Mouse (Mus musculus): Measurements from ENCODE around the gene Ar. TPM values are rescaled to one million over a fixed set of nuclear protein-coding genes. Genes with fewer than 3 reads are reported as not detected.

The Ar gene
- polyA plus RNA-seq, 1 experiment from 2014 or later = 0.08 TPM

GRCm38 (mm10) chrX:98248363-98248762, 99.8 kb downstream of the Ar start:
- 89% methylated on average over 4 of the region's 4 CpGs for WGBS

DNA sequence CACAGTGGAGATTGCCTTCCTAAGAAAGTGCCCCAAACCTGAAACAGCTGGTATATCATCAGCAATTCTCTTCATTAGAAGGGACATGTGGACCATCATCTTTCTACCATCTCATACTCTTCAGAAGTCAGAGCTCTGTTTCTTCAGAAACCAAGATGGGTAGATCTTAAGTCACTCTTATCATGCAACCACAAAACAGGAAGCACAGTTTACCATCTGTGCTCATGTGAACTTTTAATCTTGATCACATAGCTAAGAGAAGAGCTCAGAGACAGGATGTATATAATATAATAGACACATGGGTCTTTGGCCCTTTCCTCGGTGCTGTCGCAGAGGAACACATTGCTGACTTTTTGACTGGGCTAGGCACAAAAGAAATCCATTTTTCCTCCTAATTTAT, 111.1 kb downstream of the Ar start:
- no peak overlapping the region for H3K27ac ChIP-seq (ENCODE audit: low read depth, low read length)
- H3K4me3 ChIP-seq (ENCODE audit: low read depth, low read length) = no peak overlapping the region
- no peak overlapping the region for H3K4me2 ChIP-seq
- no peak for ATAC-seq (ENCODE audit: low FRiP score)
- H3K4me1 ChIP-seq (ENCODE audit: control insufficient read depth, insufficient read depth, low read length) = no peaks in the 10 kb centered on the region
- no peak for DNase-seq (ENCODE audit: low spot score, missing footprints)
- H3K27me3 ChIP-seq (ENCODE audit: control insufficient read depth, insufficient read depth, low read length) = no peaks in the 10 kb centered on the region
- H3K36me3 ChIP-seq (ENCODE audit: control insufficient read depth, insufficient read depth, low read length) = no peaks in the 10 kb centered on the region
- 84% methylated on average over 2 of the region's 2 CpGs for WGBS
- no peak overlapping the region for H3K9ac ChIP-seq (ENCODE audit: low read length)
- no peaks in the 10 kb centered on the region for H3K9me3 ChIP-seq (ENCODE audit: control insufficient read depth, low read length)

More at GRCm38 (mm10) chrX:98248363-98248762, 99.8 kb downstream of the Ar start:
- Histone ChIP-seq H3K27me3 (ENCODE audit: control insufficient read depth, insufficient read depth, low read length) (no peaks in the 10 kb centered on the region), H3K36me3 (ENCODE audit: control insufficient read depth, insufficient read depth, low read length) (no peaks in the 10 kb centered on the region), H3K4me3 (ENCODE audit: low read depth, low read length) (no peak overlapping the region), H3K4me2 (no peak overlapping the region), H3K27ac (ENCODE audit: low read depth, low read length) (no peak overlapping the region), H3K9ac (ENCODE audit: low read length) (no peak overlapping the region), H3K4me1 (ENCODE audit: control insufficient read depth, insufficient read depth, low read length) (no peaks in the 10 kb centered on the region), H3K9me3 (ENCODE audit: control insufficient read depth, low read length) (no peaks in the 10 kb centered on the region)
- ATAC-seq (ENCODE audit: low FRiP score) = no peak
- DNase-seq (ENCODE audit: low spot score, missing footprints) = no peak

DNA sequence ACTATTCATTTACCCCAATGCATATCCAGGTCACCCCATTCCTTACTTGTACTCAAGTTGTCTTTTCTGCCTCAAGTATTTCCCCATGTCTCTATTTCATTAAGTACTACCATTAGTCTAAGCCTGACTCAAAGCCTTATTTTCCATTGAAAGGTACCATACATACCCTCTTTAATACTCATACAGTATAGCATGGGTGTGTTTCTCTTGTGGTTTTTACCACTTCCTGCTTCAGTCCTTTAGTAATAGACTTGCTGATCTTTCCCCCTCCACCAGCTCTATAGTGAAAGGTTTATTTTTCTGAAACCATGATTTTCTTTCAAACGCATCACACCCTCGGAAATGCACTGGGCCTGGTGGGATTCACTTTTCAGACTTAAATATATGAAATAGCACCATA, 117.2 kb downstream of the Ar start:
- WGBS = 91% methylated on average over 2 of the region's 2 CpGs
- Histone ChIP-seq H3K27ac (ENCODE audit: low read depth, low read length) (no peak overlapping the region), H3K9ac (ENCODE audit: low read length) (no peak overlapping the region), H3K4me3 (ENCODE audit: low read depth, low read length) (no peak overlapping the region), H3K27me3 (ENCODE audit: control insufficient read depth, insufficient read depth, low read length) (no peaks in the 10 kb centered on the region), H3K4me1 (ENCODE audit: control insufficient read depth, insufficient read depth, low read length) (no peaks in the 10 kb centered on the region), H3K4me2 (no peak overlapping the region), H3K36me3 (ENCODE audit: control insufficient read depth, insufficient read depth, low read length) (no peaks in the 10 kb centered on the region), H3K9me3 (ENCODE audit: control insufficient read depth, low read length) (no peaks in the 10 kb centered on the region)
- no peak for DNase-seq (ENCODE audit: low spot score, missing footprints)
- no peak for ATAC-seq (ENCODE audit: low FRiP score)

DNA sequence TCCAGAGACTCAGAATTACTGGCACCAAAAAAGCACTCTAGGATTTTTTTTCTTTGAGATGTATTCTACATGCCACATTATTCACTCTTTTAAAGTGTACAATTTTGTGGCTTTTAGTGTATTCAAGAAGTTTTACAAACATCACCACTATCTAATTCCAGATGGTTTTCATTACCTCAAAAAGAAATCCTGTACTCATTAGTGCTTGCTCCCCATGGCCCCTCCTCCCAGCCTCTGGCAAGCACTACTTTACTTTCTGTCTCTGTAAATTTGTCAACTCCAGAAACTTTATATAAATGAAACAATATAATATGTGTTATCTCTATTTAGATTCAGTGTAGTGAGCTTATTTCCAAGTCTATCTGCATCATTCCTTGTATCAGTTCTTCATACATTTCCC, 122.8 kb downstream of the Ar start:
- ATAC-seq (ENCODE audit: low FRiP score) (no peak), DNase-seq (ENCODE audit: low spot score, missing footprints) (no peak)
- H3K27ac ChIP-seq (ENCODE audit: low read depth, low read length) = no peak overlapping the region
- no peak overlapping the region for H3K9ac ChIP-seq (ENCODE audit: low read length)
- no peaks in the 10 kb centered on the region for H3K9me3 ChIP-seq (ENCODE audit: control insufficient read depth, low read length)
- H3K4me3 ChIP-seq (ENCODE audit: low read depth, low read length) = no peak overlapping the region
- no peaks in the 10 kb centered on the region for H3K36me3 ChIP-seq (ENCODE audit: control insufficient read depth, insufficient read depth, low read length)
- H3K4me2 ChIP-seq = no peak overlapping the region
- no peaks in the 10 kb centered on the region for H3K27me3 ChIP-seq (ENCODE audit: control insufficient read depth, insufficient read depth, low read length)
- H3K4me1 ChIP-seq (ENCODE audit: control insufficient read depth, insufficient read depth, low read length) = no peaks in the 10 kb centered on the region

- Histone ChIP-seq H3K9me3 (ENCODE audit: control insufficient read depth, low read length) (no peaks in the 10 kb centered on the region), H3K27ac (ENCODE audit: low read depth, low read length) (no peak overlapping the region), H3K36me3 (ENCODE audit: control insufficient read depth, insufficient read depth, low read length) (no peaks in the 10 kb centered on the region), H3K4me2 (no peak overlapping the region), H3K9ac (ENCODE audit: low read length) (no peak overlapping the region), H3K4me1 (ENCODE audit: control insufficient read depth, insufficient read depth, low read length) (no peaks in the 10 kb centered on the region), H3K4me3 (ENCODE audit: low read depth, low read length) (no peak overlapping the region), H3K27me3 (ENCODE audit: control insufficient read depth, insufficient read depth, low read length) (no peaks in the 10 kb centered on the region)
- ATAC-seq (ENCODE audit: low FRiP score) = no peak
- no peak for DNase-seq (ENCODE audit: low spot score, missing footprints)
- WGBS = 65% methylated on average over 1 of the region's 1 CpGs
These were observed 143.2 kb downstream of the Ar start for GRCm38 (mm10) chrX:98291763-98292162.

DNA sequence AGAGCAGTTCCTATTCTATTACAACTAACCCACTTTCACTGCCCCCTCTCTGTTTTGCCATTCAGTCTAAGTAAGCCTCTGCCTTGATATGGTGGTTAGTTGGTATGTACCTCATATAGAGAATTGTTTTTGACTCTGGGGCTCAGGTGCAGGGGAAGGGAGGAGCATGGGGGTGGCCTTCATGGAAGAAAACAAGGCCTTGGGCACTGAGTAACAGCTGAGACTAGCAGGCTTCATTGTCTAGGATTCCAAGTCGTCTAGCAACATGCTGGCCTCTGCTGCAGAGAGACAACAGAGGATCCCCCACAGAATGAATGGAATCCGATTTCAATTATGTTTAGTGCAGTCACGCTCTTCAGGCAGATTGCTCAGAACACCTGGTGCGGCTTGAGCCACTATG, 152.1 kb downstream of the Ar start:
- no peak overlapping the region for H3K9ac ChIP-seq (ENCODE audit: low read length)
- ATAC-seq (ENCODE audit: low FRiP score) (0 out of 2 replicates have a peak, but pooled peaks have one; percentile 30), DNase-seq (ENCODE audit: low spot score, missing footprints) (no peak)
- no peak overlapping the region for H3K27ac ChIP-seq (ENCODE audit: low read depth, low read length)
- no peaks in the 10 kb centered on the region for H3K36me3 ChIP-seq (ENCODE audit: control insufficient read depth, insufficient read depth, low read length)
- no peak overlapping the region for H3K4me3 ChIP-seq (ENCODE audit: low read depth, low read length)
- no peak overlapping the region for H3K4me2 ChIP-seq
- 53% methylated on average over 4 of the region's 4 CpGs for whole genome bisulfite sequencing
- no peaks in the 10 kb centered on the region for H3K9me3 ChIP-seq (ENCODE audit: control insufficient read depth, low read length)
- no peaks in the 10 kb centered on the region for H3K4me1 ChIP-seq (ENCODE audit: control insufficient read depth, insufficient read depth, low read length)
- no peaks in the 10 kb centered on the region for H3K27me3 ChIP-seq (ENCODE audit: control insufficient read depth, insufficient read depth, low read length)

GRCm38 (mm10) chrX:98301924-98302323, 153.4 kb downstream of the Ar start:
- Histone ChIP-seq H3K27ac (ENCODE audit: low read depth, low read length) (no peak overlapping the region), H3K4me1 (ENCODE audit: control insufficient read depth, insufficient read depth, low read length) (no peaks in the 10 kb centered on the region), H3K36me3 (ENCODE audit: control insufficient read depth, insufficient read depth, low read length) (no peaks in the 10 kb centered on the region), H3K4me3 (ENCODE audit: low read depth, low read length) (no peak overlapping the region), H3K9me3 (ENCODE audit: control insufficient read depth, low read length) (no peaks in the 10 kb centered on the region), H3K9ac (ENCODE audit: low read length) (no peak overlapping the region), H3K27me3 (ENCODE audit: control insufficient read depth, insufficient read depth, low read length) (no peaks in the 10 kb centered on the region), H3K4me2 (no peak overlapping the region)
- DNase-seq (ENCODE audit: low spot score, missing footprints) (no peak), ATAC-seq (ENCODE audit: low FRiP score) (no peak)
- WGBS = 73% methylated on average over 2 of the region's 2 CpGs

GRCm38 (mm10) chrX:98315961-98316360, 167.4 kb downstream of the Ar start:
- 91% methylated on average over 3 of the region's 3 CpGs for WGBS

DNA sequence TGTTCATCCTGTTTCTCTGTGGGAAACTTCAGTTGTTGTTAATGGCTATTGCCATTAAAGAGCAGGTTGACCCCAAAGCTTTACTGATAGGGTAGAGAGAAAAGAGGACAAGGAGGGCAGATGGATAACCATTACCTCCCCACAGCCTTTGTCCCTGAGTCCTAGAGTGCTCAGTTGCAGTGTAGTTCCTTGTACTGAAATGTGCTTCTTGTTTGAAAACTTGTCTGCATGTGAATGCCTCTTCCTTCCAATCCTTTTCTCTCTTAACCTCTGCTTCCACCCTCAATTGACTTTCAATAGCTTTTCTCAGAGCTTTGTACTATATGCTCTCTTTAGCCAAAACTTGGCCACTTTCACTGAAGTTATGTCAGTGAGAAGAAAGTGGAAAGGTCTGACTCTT, 168.9 kb downstream of the Ar start:
- DNase-seq (ENCODE audit: low spot score, missing footprints) = no peak
- Histone ChIP-seq H3K9me3 (ENCODE audit: control insufficient read depth, low read length) (no peaks in the 10 kb centered on the region), H3K36me3 (ENCODE audit: control insufficient read depth, insufficient read depth, low read length) (no peaks in the 10 kb centered on the region), H3K9ac (ENCODE audit: low read length) (no peak overlapping the region), H3K27ac (ENCODE audit: low read depth, low read length) (no peak overlapping the region), H3K27me3 (ENCODE audit: control insufficient read depth, insufficient read depth, low read length) (no peaks in the 10 kb centered on the region), H3K4me3 (ENCODE audit: low read depth, low read length) (no peak overlapping the region), H3K4me2 (no peak overlapping the region), H3K4me1 (ENCODE audit: control insufficient read depth, insufficient read depth, low read length) (no peaks in the 10 kb centered on the region)
- ATAC-seq (ENCODE audit: low FRiP score) = no peak

More at GRCm38 (mm10) chrX:98315961-98316360, 167.4 kb downstream of the Ar start:
- Histone ChIP-seq H3K36me3 (ENCODE audit: control insufficient read depth, insufficient read depth, low read length) (no peaks in the 10 kb centered on the region), H3K9ac (ENCODE audit: low read length) (no peak overlapping the region), H3K27me3 (ENCODE audit: control insufficient read depth, insufficient read depth, low read length) (no peaks in the 10 kb centered on the region), H3K4me3 (ENCODE audit: low read depth, low read length) (no peak overlapping the region), H3K4me2 (no peak overlapping the region), H3K27ac (ENCODE audit: low read depth, low read length) (no peak overlapping the region), H3K4me1 (ENCODE audit: control insufficient read depth, insufficient read depth, low read length) (no peaks in the 10 kb centered on the region), H3K9me3 (ENCODE audit: control insufficient read depth, low read length) (no peaks in the 10 kb centered on the region)
- ATAC-seq (ENCODE audit: low FRiP score) (no peak), DNase-seq (ENCODE audit: low spot score, missing footprints) (no peak)

DNA sequence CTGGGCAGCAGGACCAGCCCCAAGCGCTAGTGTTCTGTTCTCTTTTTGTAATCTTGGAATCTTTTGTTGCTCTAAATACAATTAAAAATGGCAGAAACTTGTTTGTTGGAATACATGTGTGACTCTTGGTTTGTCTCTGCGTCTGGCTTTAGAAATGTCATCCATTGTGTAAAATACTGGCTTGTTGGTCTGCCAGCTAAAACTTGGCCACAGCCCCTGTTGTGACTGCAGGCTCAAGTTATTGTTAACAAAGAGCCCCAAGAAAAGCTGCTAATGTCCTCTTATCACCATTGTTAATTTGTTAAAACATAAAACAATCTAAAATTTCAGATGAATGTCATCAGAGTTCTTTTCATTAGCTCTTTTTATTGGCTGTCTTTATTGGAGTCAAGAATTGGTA, 174.5 kb downstream of the Ar start:
- H3K4me1 ChIP-seq (ENCODE audit: control insufficient read depth, insufficient read depth, low read length) = no peaks in the 10 kb centered on the region
- 90% methylated on average over 2 of the region's 2 CpGs for WGBS
- no peak overlapping the region for H3K27ac ChIP-seq (ENCODE audit: low read depth, low read length)
- DNase-seq (ENCODE audit: low spot score, missing footprints) = no peak
- H3K36me3 ChIP-seq (ENCODE audit: control insufficient read depth, insufficient read depth, low read length) = no peaks in the 10 kb centered on the region
- no peak overlapping the region for H3K9ac ChIP-seq (ENCODE audit: low read length)
- H3K4me2 ChIP-seq = no peak overlapping the region
- no peaks in the 10 kb centered on the region for H3K9me3 ChIP-seq (ENCODE audit: control insufficient read depth, low read length)
- ATAC-seq (ENCODE audit: low FRiP score) = no peak
- H3K27me3 ChIP-seq (ENCODE audit: control insufficient read depth, insufficient read depth, low read length) = no peaks in the 10 kb centered on the region
- H3K4me3 ChIP-seq (ENCODE audit: low read depth, low read length) = no peak overlapping the region
